Mouse (Mus musculus): ENCODE measurements at regions not wholly inside any gene's neighbourhood (a gene's known extent, or its start where the extent isn't known, plus 50 kb on each side); places are given as distances from the start of the nearest gene placed in this dataset.

DNA sequence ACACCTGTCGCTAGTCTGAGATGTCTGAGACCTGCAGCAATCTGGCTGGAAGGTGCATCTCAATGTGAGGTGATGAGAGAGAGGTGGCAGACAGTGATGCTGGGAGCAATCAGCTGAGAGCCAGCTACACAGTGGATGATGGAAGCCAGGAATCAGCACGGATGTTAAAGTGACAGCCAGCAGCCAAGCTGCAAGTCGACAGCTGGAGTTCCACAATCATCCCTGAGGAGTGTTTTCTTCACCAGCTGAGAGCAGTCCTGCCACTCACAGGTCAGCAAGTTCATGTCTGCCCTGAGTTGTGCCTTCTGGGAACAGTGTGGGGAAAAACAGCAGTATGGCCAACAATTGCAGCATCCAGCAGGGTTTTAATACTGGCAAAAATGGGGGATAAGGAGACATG, 422.3 kb downstream of the Glrx3 start:
- H3K9me3 ChIP-seq (ENCODE audit: control insufficient read depth, low read length) = no peaks in the 10 kb centered on the region
- H3K27ac ChIP-seq (replicated peaks in 1 of 2; ENCODE audit: control insufficient read depth in 1 of 2, insufficient read depth in 1 of 2, low read depth in 2 of 2, low read length in 2 of 2) = no peak overlapping the region
- 20% methylated on average over 3 of the region's 3 CpGs for WGBS
- H3K36me3 ChIP-seq (ENCODE audit: control insufficient read depth, insufficient read depth, low read length) = no peaks in the 10 kb centered on the region
- H3K9ac ChIP-seq (ENCODE audit: low read length) = no peak overlapping the region
- H3K27me3 ChIP-seq (ENCODE audit: control insufficient read depth, insufficient read depth, low read length) = no peaks in the 10 kb centered on the region
- H3K4me3 ChIP-seq (ENCODE audit: control insufficient read depth in 1 of 2, insufficient read depth in 1 of 2, low read depth in 1 of 2, low read length in 2 of 2) = no peak overlapping the region
- no peak for ATAC-seq (ENCODE audit: insufficient number of reproducible peaks, insufficient read depth, low FRiP score, low read depth)
- H3K4me1 ChIP-seq (ENCODE audit: control insufficient read depth in 2 of 2, insufficient read depth in 2 of 2, low read length in 2 of 2) = no peaks in the 10 kb centered on the region
- H3K4me2 ChIP-seq (ENCODE audit: low read length) = no peak overlapping the region

DNA sequence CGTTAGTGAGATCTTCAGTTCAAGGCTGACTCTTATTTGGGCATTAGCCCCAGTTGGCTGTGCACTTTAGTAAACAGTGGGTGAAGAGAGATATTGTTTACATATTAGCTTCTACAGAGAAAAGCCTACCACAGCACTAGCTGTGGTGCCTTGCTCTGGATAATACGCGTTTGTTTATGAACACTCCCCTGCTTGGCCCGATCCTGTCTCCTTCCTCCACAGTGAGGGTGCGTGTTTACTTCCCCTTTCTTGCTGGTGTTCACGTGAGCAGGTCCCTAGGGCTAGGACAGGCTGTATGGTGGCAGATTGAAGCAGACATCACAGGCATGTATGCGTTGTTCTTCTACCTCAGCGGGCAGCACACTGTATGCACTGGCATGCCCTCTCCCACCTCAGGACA, 423.1 kb downstream of the Glrx3 start:
- H3K9ac ChIP-seq (ENCODE audit: low read length) = no peak overlapping the region
- ATAC-seq (ENCODE audit: insufficient number of reproducible peaks, insufficient read depth, low FRiP score, low read depth) = no peak
- H3K27ac ChIP-seq (replicated peaks in 1 of 2; ENCODE audit: control insufficient read depth in 1 of 2, insufficient read depth in 1 of 2, low read depth in 2 of 2, low read length in 2 of 2) = no peak overlapping the region
- no peak overlapping the region for H3K4me2 ChIP-seq (ENCODE audit: low read length)
- no peaks in the 10 kb centered on the region for H3K9me3 ChIP-seq (ENCODE audit: control insufficient read depth, low read length)
- no peaks in the 10 kb centered on the region for H3K36me3 ChIP-seq (ENCODE audit: control insufficient read depth, insufficient read depth, low read length)
- no peak overlapping the region for H3K4me3 ChIP-seq (ENCODE audit: control insufficient read depth in 1 of 2, insufficient read depth in 1 of 2, low read depth in 1 of 2, low read length in 2 of 2)
- H3K4me1 ChIP-seq (ENCODE audit: control insufficient read depth in 2 of 2, insufficient read depth in 2 of 2, low read length in 2 of 2) = no peaks in the 10 kb centered on the region
- H3K27me3 ChIP-seq (ENCODE audit: control insufficient read depth, insufficient read depth, low read length) = no peaks in the 10 kb centered on the region
- WGBS = 71% methylated on average over 8 of the region's 8 CpGs

DNA sequence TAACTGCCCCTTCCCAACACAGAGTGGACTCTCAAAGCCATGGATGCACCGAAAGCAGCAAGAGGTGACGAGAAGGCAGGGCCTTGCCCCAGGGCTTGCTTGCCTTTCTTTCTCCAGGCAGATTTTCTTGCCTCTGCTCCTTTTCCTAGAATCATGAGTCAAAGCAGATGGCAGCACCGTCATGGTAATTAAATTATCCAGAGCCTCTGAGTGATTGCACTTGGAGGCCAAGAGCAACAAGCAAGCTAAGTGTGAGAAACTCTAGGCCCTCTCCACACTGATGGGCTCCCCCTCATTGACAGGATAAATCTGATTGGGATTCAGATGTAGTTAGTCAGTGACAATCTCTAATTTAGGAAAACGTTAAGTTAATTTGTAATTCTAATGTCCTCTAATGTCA, 427.5 kb downstream of the Glrx3 start:
- Histone ChIP-seq H3K4me1 (ENCODE audit: control insufficient read depth in 2 of 2, insufficient read depth in 2 of 2, low read length in 2 of 2) (no peaks in the 10 kb centered on the region), H3K4me3 (ENCODE audit: control insufficient read depth in 1 of 2, insufficient read depth in 1 of 2, low read depth in 1 of 2, low read length in 2 of 2) (no peak overlapping the region), H3K9me3 (ENCODE audit: control insufficient read depth, low read length) (no peaks in the 10 kb centered on the region), H3K27ac (replicated peaks in 1 of 2; ENCODE audit: control insufficient read depth in 1 of 2, insufficient read depth in 1 of 2, low read depth in 2 of 2, low read length in 2 of 2) (no peak overlapping the region), H3K4me2 (ENCODE audit: low read length) (no peak overlapping the region), H3K36me3 (ENCODE audit: control insufficient read depth, insufficient read depth, low read length) (no peaks in the 10 kb centered on the region), H3K27me3 (ENCODE audit: control insufficient read depth, insufficient read depth, low read length) (no peaks in the 10 kb centered on the region), H3K9ac (ENCODE audit: low read length) (no peak overlapping the region)
- WGBS = 49% methylated on average over 4 of the region's 4 CpGs
- ATAC-seq (ENCODE audit: insufficient number of reproducible peaks, insufficient read depth, low FRiP score, low read depth) = no peak

DNA sequence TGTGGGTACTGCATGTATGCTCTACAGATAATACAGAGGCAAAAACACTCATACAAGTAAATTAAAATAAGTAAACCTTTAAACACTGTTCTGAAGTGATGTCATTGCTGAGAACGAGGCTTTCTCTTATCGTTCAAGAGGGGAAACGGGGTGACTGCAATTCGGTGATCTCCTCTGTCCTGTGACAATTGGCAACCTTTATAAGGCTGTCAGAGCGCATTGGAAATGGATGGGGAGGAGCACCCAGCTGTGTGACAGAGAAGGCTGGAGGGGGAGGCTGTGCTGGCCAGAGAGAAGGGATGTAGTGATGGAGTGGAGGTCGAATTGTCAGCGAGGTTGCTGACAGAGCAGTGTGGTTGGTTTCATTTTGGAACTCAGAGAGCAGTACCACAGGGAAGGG, 428.0 kb downstream of the Glrx3 start:
- Histone ChIP-seq H3K36me3 (ENCODE audit: control insufficient read depth, insufficient read depth, low read length) (no peaks in the 10 kb centered on the region), H3K4me3 (ENCODE audit: control insufficient read depth in 1 of 2, insufficient read depth in 1 of 2, low read depth in 1 of 2, low read length in 2 of 2) (no peak overlapping the region), H3K4me1 (ENCODE audit: control insufficient read depth in 2 of 2, insufficient read depth in 2 of 2, low read length in 2 of 2) (no peaks in the 10 kb centered on the region), H3K27me3 (ENCODE audit: control insufficient read depth, insufficient read depth, low read length) (no peaks in the 10 kb centered on the region), H3K9me3 (ENCODE audit: control insufficient read depth, low read length) (no peaks in the 10 kb centered on the region), H3K27ac (replicated peaks in 1 of 2; ENCODE audit: control insufficient read depth in 1 of 2, insufficient read depth in 1 of 2, low read depth in 2 of 2, low read length in 2 of 2) (no peak overlapping the region), H3K4me2 (ENCODE audit: low read length) (no peak overlapping the region), H3K9ac (ENCODE audit: low read length) (no peak overlapping the region)
- ATAC-seq (ENCODE audit: insufficient number of reproducible peaks, insufficient read depth, low FRiP score, low read depth) = no peak
- WGBS = 39% methylated on average over 7 of the region's 7 CpGs

DNA sequence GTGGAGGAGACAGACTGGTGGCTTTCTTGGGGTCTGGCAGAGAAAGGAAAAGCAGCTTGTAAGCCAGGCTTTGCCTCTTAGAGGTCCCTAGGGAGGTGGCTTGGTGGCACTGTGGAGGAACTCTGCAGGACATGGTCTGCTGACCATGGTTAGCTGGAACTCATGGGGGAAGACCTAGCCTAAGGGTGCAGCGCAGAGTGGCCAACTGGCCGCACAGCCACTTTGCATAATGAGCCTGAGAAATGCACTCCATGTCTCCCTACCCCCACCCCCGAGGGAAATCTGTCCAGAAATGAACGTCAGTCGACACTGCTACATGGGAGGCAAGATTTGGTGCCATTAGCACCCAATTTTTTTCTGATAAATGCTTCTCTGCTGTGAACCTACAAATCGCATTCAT, 429.5 kb downstream of the Glrx3 start:
- H3K9me3 ChIP-seq (ENCODE audit: control insufficient read depth, low read length) = no peaks in the 10 kb centered on the region
- H3K27ac ChIP-seq (replicated peaks in 1 of 2; ENCODE audit: control insufficient read depth in 1 of 2, insufficient read depth in 1 of 2, low read depth in 2 of 2, low read length in 2 of 2) = no peak overlapping the region
- WGBS = 78% methylated on average over 6 of the region's 6 CpGs
- no peaks in the 10 kb centered on the region for H3K27me3 ChIP-seq (ENCODE audit: control insufficient read depth, insufficient read depth, low read length)
- no peak overlapping the region for H3K4me2 ChIP-seq (ENCODE audit: low read length)
- no peak overlapping the region for H3K4me3 ChIP-seq (ENCODE audit: control insufficient read depth in 1 of 2, insufficient read depth in 1 of 2, low read depth in 1 of 2, low read length in 2 of 2)
- H3K9ac ChIP-seq (ENCODE audit: low read length) = no peak overlapping the region
- ATAC-seq (ENCODE audit: insufficient number of reproducible peaks, insufficient read depth, low FRiP score, low read depth) = no peak
- H3K4me1 ChIP-seq (ENCODE audit: control insufficient read depth in 2 of 2, insufficient read depth in 2 of 2, low read length in 2 of 2) = no peaks in the 10 kb centered on the region
- no peaks in the 10 kb centered on the region for H3K36me3 ChIP-seq (ENCODE audit: control insufficient read depth, insufficient read depth, low read length)

DNA sequence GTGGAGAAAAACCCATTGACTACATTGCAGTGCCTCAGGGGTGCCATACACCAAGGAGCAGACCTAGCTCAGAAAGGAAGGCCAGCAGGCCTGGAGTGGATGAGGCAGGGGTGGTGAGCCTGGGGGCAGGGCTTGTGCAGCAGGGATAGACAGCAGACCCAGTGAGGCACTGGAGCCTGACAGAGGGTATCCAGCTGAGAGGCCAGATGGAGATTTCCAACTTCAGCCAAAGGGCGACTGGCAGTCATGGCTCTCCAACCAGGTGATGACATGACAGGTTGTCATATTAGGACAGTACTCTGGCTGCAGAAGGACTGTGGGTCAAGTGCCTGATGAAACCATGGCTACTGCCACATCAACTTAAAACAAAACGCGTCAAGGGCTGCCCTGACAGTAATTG, 431.1 kb downstream of the Glrx3 start:
- Histone ChIP-seq H3K36me3 (ENCODE audit: control insufficient read depth, insufficient read depth, low read length) (no peaks in the 10 kb centered on the region), H3K4me3 (ENCODE audit: control insufficient read depth in 1 of 2, insufficient read depth in 1 of 2, low read depth in 1 of 2, low read length in 2 of 2) (no peak overlapping the region), H3K9me3 (ENCODE audit: control insufficient read depth, low read length) (no peaks in the 10 kb centered on the region), H3K9ac (ENCODE audit: low read length) (no peak overlapping the region), H3K4me1 (ENCODE audit: control insufficient read depth in 2 of 2, insufficient read depth in 2 of 2, low read length in 2 of 2) (no peaks in the 10 kb centered on the region), H3K27me3 (ENCODE audit: control insufficient read depth, insufficient read depth, low read length) (no peaks in the 10 kb centered on the region), H3K4me2 (ENCODE audit: low read length) (no peak overlapping the region), H3K27ac (replicated peaks in 1 of 2; ENCODE audit: control insufficient read depth in 1 of 2, insufficient read depth in 1 of 2, low read depth in 2 of 2, low read length in 2 of 2) (no peak overlapping the region)
- ATAC-seq (ENCODE audit: insufficient number of reproducible peaks, insufficient read depth, low FRiP score, low read depth) = no peak
- 61% methylated on average over 3 of the region's 3 CpGs for WGBS

DNA sequence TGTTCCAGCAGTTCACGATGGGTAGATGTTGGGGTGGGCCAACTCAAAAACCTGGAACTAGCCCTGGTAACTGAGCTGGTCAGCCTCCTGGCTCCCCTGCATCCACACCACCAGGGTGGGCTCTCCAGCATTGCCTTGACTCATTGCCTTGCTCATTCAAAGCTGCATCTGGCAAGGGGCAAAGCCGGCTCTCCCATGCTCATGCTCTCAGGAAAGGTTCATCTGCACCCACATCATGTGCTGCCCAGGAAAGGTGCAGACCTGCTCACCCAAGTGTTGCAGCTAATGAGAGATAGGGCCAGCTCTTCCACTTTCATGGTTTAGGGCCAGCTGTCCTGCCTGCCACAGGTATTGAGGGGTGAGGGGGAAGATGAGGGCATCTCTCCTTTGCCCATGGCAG, 437.9 kb downstream of the Glrx3 start:
- Histone ChIP-seq H3K27me3 (ENCODE audit: control insufficient read depth, insufficient read depth, low read length) (no peaks in the 10 kb centered on the region), H3K4me3 (ENCODE audit: control insufficient read depth in 1 of 2, insufficient read depth in 1 of 2, low read depth in 1 of 2, low read length in 2 of 2) (no peak overlapping the region), H3K36me3 (ENCODE audit: control insufficient read depth, insufficient read depth, low read length) (no peaks in the 10 kb centered on the region), H3K9ac (ENCODE audit: low read length) (no peak overlapping the region), H3K9me3 (ENCODE audit: control insufficient read depth, low read length) (no peaks in the 10 kb centered on the region), H3K4me1 (ENCODE audit: control insufficient read depth in 2 of 2, insufficient read depth in 2 of 2, low read length in 2 of 2) (no peaks in the 10 kb centered on the region), H3K27ac (replicated peaks in 1 of 2; ENCODE audit: control insufficient read depth in 1 of 2, insufficient read depth in 1 of 2, low read depth in 2 of 2, low read length in 2 of 2) (no peak overlapping the region), H3K4me2 (ENCODE audit: low read length) (no peak overlapping the region)
- WGBS = 81% methylated on average over 2 of the region's 2 CpGs
- ATAC-seq (ENCODE audit: insufficient number of reproducible peaks, insufficient read depth, low FRiP score, low read depth) = no peak

DNA sequence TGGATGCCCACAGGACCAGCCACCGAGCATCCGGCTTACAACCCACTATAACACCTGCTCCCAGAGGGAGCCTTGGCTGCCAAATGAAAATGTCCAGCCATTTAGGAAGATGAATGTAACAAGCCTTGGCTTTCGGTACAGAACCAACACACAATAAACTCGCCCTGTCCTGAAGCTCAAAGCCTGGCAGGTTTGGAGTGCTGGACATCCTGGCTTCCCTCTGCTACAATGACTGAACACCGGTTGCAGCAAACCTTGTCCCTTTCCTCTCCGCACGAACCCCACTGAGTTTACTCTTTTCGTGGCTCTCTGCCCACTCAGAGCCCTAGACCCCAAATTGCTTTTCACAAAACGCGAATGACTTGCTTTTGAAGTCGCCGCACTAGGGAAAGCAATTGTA, 441.9 kb downstream of the Glrx3 start:
- Histone ChIP-seq H3K4me2 (ENCODE audit: low read length) (no peak overlapping the region), H3K9me3 (ENCODE audit: control insufficient read depth, low read length) (no peaks in the 10 kb centered on the region), H3K9ac (ENCODE audit: low read length) (no peak overlapping the region), H3K36me3 (ENCODE audit: control insufficient read depth, insufficient read depth, low read length) (no peaks in the 10 kb centered on the region), H3K4me1 (ENCODE audit: control insufficient read depth in 2 of 2, insufficient read depth in 2 of 2, low read length in 2 of 2) (no peaks in the 10 kb centered on the region), H3K4me3 (ENCODE audit: control insufficient read depth in 1 of 2, insufficient read depth in 1 of 2, low read depth in 1 of 2, low read length in 2 of 2) (no peak overlapping the region), H3K27me3 (ENCODE audit: control insufficient read depth, insufficient read depth, low read length) (no peaks in the 10 kb centered on the region), H3K27ac (replicated peaks in 1 of 2; ENCODE audit: control insufficient read depth in 1 of 2, insufficient read depth in 1 of 2, low read depth in 2 of 2, low read length in 2 of 2) (no peak overlapping the region)
- WGBS = 85% methylated on average over 12 of the region's 12 CpGs
- no peak for ATAC-seq (ENCODE audit: insufficient number of reproducible peaks, insufficient read depth, low FRiP score, low read depth)

Data from heart, embryonic 14.5 days (tissue).